Mouse (Mus musculus) hindbrain, embryonic 13.5 days (tissue): ENCODE measurements around the gene Fam107b. TPM values are rescaled to one million over a fixed set of nuclear protein-coding genes. Genes with fewer than 3 reads are reported as not detected.

Source experiments
- ATAC-seq: fragments of 200-750 bp; cut with Nextera tagmentation; 2 replicates; pipeline ENCODE4 v1.8.0; 2017; ENCODE audit warnings: moderate TSS enrichment; ENCODE audit not compliant: low FRiP score
- H3K27ac ChIP-seq: fragments of 300-500 bp; sonication (generic); 2 replicates; pipeline ENCODE4 v1.5.1; 2015; ENCODE audit warnings: inconsistent platforms, mild to moderate bottlenecking, moderate library complexity
- H3K27me3 ChIP-seq: fragments of 300-500 bp; sonication (generic); 2 replicates; pipeline ENCODE4 v1.6.1; 2015; ENCODE audit warnings: mild to moderate bottlenecking, inconsistent platforms
- H3K36me3 ChIP-seq: fragments of 300-500 bp; sonication (generic); 2 replicates; pipeline ENCODE4 v1.6.1; 2015; ENCODE audit warnings: mild to moderate bottlenecking, inconsistent platforms
- H3K4me1 ChIP-seq: fragments of 300-500 bp; sonication (generic); replicated peaks from 2 replicates; pipeline ENCODE4 v1.6.1; 2015; ENCODE audit warnings: inconsistent platforms
- H3K4me2 ChIP-seq: fragments of 300-500 bp; sonication (generic); 2 replicates; pipeline ENCODE4 v1.6.1; 2015; ENCODE audit warnings: inconsistent platforms, mild to moderate bottlenecking, moderate library complexity
- H3K4me3 ChIP-seq: fragments of 300-500 bp; sonication (generic); 2 replicates; pipeline ENCODE4 v1.5.1; 2015; ENCODE audit warnings: mild to moderate bottlenecking, inconsistent platforms
- H3K9ac ChIP-seq: fragments of 300-500 bp; sonication (generic); 2 replicates; pipeline ENCODE4 v1.6.1; 2015; ENCODE audit warnings: mild to moderate bottlenecking, inconsistent platforms
- H3K9me3 ChIP-seq: fragments of 300-500 bp; sonication (generic); 2 replicates; pipeline ENCODE4 v1.6.1; 2016; ENCODE audit warnings: inconsistent platforms
- WGBS: fragments of 180-500 bp; shearing (Covaris S2); methylation state at CpG from one replicate; pipeline ENCODE4 v1.1.7; 2015; 5-methylcytosine and 5-hydroxymethylcytosine counted together
- polyA plus RNA-seq: library from polyadenylated mRNA; unstranded; fragments of >200 nt; fragmentation: Nextera tagmentation; extraction: Ambion mirVana; gene quantifications from 2 replicates; pipeline ENCODE4 v1.2.1, GENCODE M21; 2015

The Fam107b gene
- polyA plus RNA-seq: 36.2 and 37.5 TPM in 2 replicates

GRCm38 (mm10) chr2:3570186-3570585 is at the start of gene Fam107b:
Gene Fam107b, plus strand, starts transcription at chr2:3570488.
- H3K4me3 ChIP-seq: no peak within 1 kb of the TSS
- H3K9ac ChIP-seq: no peak within 1 kb of the TSS
- H3K9me3 ChIP-seq: no peaks in the 10 kb centered on the region
- no peak for ATAC-seq
- no peaks in the 10 kb centered on the region for H3K4me1 ChIP-seq
- H3K36me3 ChIP-seq: no peaks in the 10 kb centered on the region
- 76% methylated on average over 12 of the region's 12 CpGs for WGBS
- H3K27me3 ChIP-seq: no peaks in the 10 kb centered on the region
- no peak within 1 kb of the TSS for H3K4me2 ChIP-seq
- no peak within 1 kb of the TSS for H3K27ac ChIP-seq

GRCm38 (mm10) chr2:3522558-3522957 is 47.7 kb upstream of the Fam107b start:
- ATAC-seq: no peak
- H3K9me3 ChIP-seq: no peaks in the 10 kb centered on the region
- no peak overlapping the region for H3K27ac ChIP-seq
- no peak overlapping the region for H3K4me2 ChIP-seq
- no peaks in the 10 kb centered on the region for H3K36me3 ChIP-seq
- no peak overlapping the region for H3K4me3 ChIP-seq
- 87% methylated on average over 4 of the region's 4 CpGs for WGBS
- no peaks in the 10 kb centered on the region for H3K4me1 ChIP-seq
- no peaks in the 10 kb centered on the region for H3K27me3 ChIP-seq
- no peak overlapping the region for H3K9ac ChIP-seq

- Histone ChIP-seq H3K9ac (no peak overlapping the region), H3K36me3 (no peaks in the 10 kb centered on the region), H3K27me3 (no peaks in the 10 kb centered on the region), H3K27ac (no peak overlapping the region), H3K4me1 (no peaks in the 10 kb centered on the region), H3K4me2 (no peak overlapping the region), H3K9me3 (no peaks in the 10 kb centered on the region), H3K4me3 (no peak overlapping the region)
- WGBS: 85% methylated on average over 6 of the region's 6 CpGs
- ATAC-seq: no peak
Observed at GRCm38 (mm10) chr2:3526288-3526687, 44.0 kb upstream of the Fam107b start.

GRCm38 (mm10) chr2:3541307-3542079 is 28.8 kb upstream of the Fam107b start:
- no peaks in the 10 kb centered on the region for H3K27me3 ChIP-seq
- H3K36me3 ChIP-seq: no peaks in the 10 kb centered on the region
- H3K4me1 ChIP-seq: 0 out of 2 replicates have a peak, but pooled peaks cover 3% of the 10 kb centered on the region
- H3K4me2 ChIP-seq: no peak overlapping the region
- H3K9ac ChIP-seq: no peak overlapping the region
- 75% methylated on average over 9 of the region's 9 CpGs for WGBS
- no peaks in the 10 kb centered on the region for H3K9me3 ChIP-seq
- H3K27ac ChIP-seq: no peak overlapping the region
- no peak overlapping the region for H3K4me3 ChIP-seq
- ATAC-seq: no peak

GRCm38 (mm10) chr2:3546055-3546454 is 24.2 kb upstream of the Fam107b start:
- H3K4me2 ChIP-seq: no peak overlapping the region
- no peaks in the 10 kb centered on the region for H3K27me3 ChIP-seq
- no peak overlapping the region for H3K9ac ChIP-seq
- H3K27ac ChIP-seq: no peak overlapping the region
- 0 out of 2 replicates have a peak, but pooled peaks cover 3% of the 10 kb centered on the region for H3K4me1 ChIP-seq
- no peaks in the 10 kb centered on the region for H3K9me3 ChIP-seq
- no peak for ATAC-seq
- WGBS: 78% methylated on average over 2 of the region's 2 CpGs
- no peaks in the 10 kb centered on the region for H3K36me3 ChIP-seq
- no peak overlapping the region for H3K4me3 ChIP-seq

GRCm38 (mm10) chr2:3546588-3546987 is 23.7 kb upstream of the Fam107b start:
- ATAC-seq: no peak
- H3K4me2 ChIP-seq: no peak overlapping the region
- 5% methylated on average over 4 of the region's 4 CpGs for WGBS

GRCm38 (mm10) chr2:3570606-3571005 is 318 bp downstream of the Fam107b start:
- ATAC-seq: no peak
- 87% methylated on average over 11 of the region's 11 CpGs for WGBS
- H3K27me3 ChIP-seq: no peaks in the 10 kb centered on the region

More at GRCm38 (mm10) chr2:3546588-3546987, 23.7 kb upstream of the Fam107b start:
- 0 out of 2 replicates have a peak, but pooled peaks cover 3% of the 10 kb centered on the region for H3K9me3 ChIP-seq
- 0 out of 2 replicates have a peak, but pooled peaks cover 3% of the 10 kb centered on the region for H3K4me1 ChIP-seq
- no peak overlapping the region for H3K9ac ChIP-seq
- H3K4me3 ChIP-seq: no peak overlapping the region
- no peaks in the 10 kb centered on the region for H3K27me3 ChIP-seq
- H3K36me3 ChIP-seq: no peaks in the 10 kb centered on the region
- H3K27ac ChIP-seq: no peak overlapping the region

GRCm38 (mm10) chr2:3573883-3574282 is 3.6 kb downstream of the Fam107b start:
- WGBS: 87% methylated on average over 7 of the region's 7 CpGs
- no peak overlapping the region for H3K4me2 ChIP-seq

More at GRCm38 (mm10) chr2:3570606-3571005, 318 bp downstream of the Fam107b start:
- Histone ChIP-seq H3K4me2 (no peak overlapping the region), H3K4me3 (no peak overlapping the region), H3K4me1 (no peaks in the 10 kb centered on the region), H3K27ac (no peak overlapping the region), H3K36me3 (no peaks in the 10 kb centered on the region), H3K9me3 (no peaks in the 10 kb centered on the region), H3K9ac (no peak overlapping the region)

GRCm38 (mm10) chr2:3575140-3575539 is 4.9 kb downstream of the Fam107b start:
- no peaks in the 10 kb centered on the region for H3K9me3 ChIP-seq
- no peaks in the 10 kb centered on the region for H3K36me3 ChIP-seq
- no peaks in the 10 kb centered on the region for H3K27me3 ChIP-seq
- no peak overlapping the region for H3K9ac ChIP-seq
- H3K27ac ChIP-seq: no peak overlapping the region
- no peaks in the 10 kb centered on the region for H3K4me1 ChIP-seq
- 88% methylated on average over 1 of the region's 1 CpGs for WGBS
- no peak for ATAC-seq
- no peak overlapping the region for H3K4me2 ChIP-seq
- H3K4me3 ChIP-seq: no peak overlapping the region

More at GRCm38 (mm10) chr2:3573883-3574282, 3.6 kb downstream of the Fam107b start:
- Histone ChIP-seq H3K36me3 (no peaks in the 10 kb centered on the region), H3K27me3 (no peaks in the 10 kb centered on the region), H3K4me3 (no peak overlapping the region), H3K27ac (no peak overlapping the region), H3K9me3 (no peaks in the 10 kb centered on the region), H3K4me1 (no peaks in the 10 kb centered on the region), H3K9ac (no peak overlapping the region)
- no peak for ATAC-seq

- no peaks in the 10 kb centered on the region for H3K36me3 ChIP-seq
- no peak overlapping the region for H3K4me3 ChIP-seq
- H3K27me3 ChIP-seq: no peaks in the 10 kb centered on the region
- no peak overlapping the region for H3K4me2 ChIP-seq
- no peaks in the 10 kb centered on the region for H3K9me3 ChIP-seq
- H3K4me1 ChIP-seq: no peaks in the 10 kb centered on the region
- H3K9ac ChIP-seq: no peak overlapping the region
- no peak for ATAC-seq
- H3K27ac ChIP-seq: no peak overlapping the region
- WGBS: 88% methylated on average over 1 of the region's 1 CpGs
Observed at GRCm38 (mm10) chr2:3576346-3576745, 6.1 kb downstream of the Fam107b start.

- H3K9me3 ChIP-seq: no peaks in the 10 kb centered on the region
- ATAC-seq: no peak
- no peaks in the 10 kb centered on the region for H3K27me3 ChIP-seq
- no peaks in the 10 kb centered on the region for H3K4me1 ChIP-seq
- no peak overlapping the region for H3K4me2 ChIP-seq
- 64% methylated on average over 1 of the region's 1 CpGs for WGBS
- H3K9ac ChIP-seq: no peak overlapping the region
- no peak overlapping the region for H3K27ac ChIP-seq
- H3K36me3 ChIP-seq: no peaks in the 10 kb centered on the region
- no peak overlapping the region for H3K4me3 ChIP-seq
Observed at GRCm38 (mm10) chr2:3577216-3577615, 6.9 kb downstream of the Fam107b start.

- WGBS: 81% methylated on average over 8 of the region's 8 CpGs
- Histone ChIP-seq H3K36me3 (no peaks in the 10 kb centered on the region), H3K27ac (no peak overlapping the region), H3K9ac (no peak overlapping the region), H3K4me1 (no peaks in the 10 kb centered on the region), H3K4me3 (no peak overlapping the region), H3K4me2 (no peak overlapping the region), H3K9me3 (no peaks in the 10 kb centered on the region), H3K27me3 (no peaks in the 10 kb centered on the region)
- ATAC-seq: no peak
Observed at GRCm38 (mm10) chr2:3578180-3578902, 8.1 kb downstream of the Fam107b start.
